Mouse (Mus musculus): ENCODE measurements around the gene Fam222a. TPM values are rescaled to one million over a fixed set of nuclear protein-coding genes. Genes with fewer than 3 reads are reported as not detected.

Gene Fam222a
- total RNA-seq, 2 experiments from 2014 or later, result 5.1 to 6.6 TPM

DNA sequence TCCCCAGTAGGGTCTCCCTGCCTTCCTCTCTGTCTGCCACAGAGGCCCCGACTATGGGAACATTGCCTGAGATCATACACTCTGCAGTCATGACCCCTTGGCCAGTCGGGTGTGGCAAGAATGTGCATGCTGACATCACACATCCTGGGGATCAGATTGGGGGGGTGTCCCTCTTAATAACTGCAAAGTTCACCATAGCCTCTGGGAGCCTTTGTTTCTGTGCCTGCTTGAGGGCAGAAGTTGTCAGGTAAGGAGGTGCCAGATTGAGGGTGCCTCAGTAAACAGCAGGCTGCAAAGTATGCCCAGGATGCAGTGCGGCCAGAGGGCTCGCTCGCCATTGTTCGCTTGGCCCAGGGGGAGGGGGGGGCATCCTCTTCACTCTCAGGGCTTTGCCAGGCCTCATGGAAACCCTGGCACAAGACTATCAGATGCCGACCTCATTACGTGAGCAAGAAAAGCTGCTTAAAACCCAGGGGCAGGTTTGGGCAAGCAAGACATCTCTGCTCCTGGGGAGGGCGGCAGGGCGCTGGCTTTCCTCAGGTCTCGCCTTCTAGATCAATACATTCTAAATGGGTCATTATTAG, 81.0 kb downstream of the Fam222a start:
- DNase-seq (ENCODE audit: extremely low spot score in 1 of 2, low spot score in 1 of 2), result no peak

DNA sequence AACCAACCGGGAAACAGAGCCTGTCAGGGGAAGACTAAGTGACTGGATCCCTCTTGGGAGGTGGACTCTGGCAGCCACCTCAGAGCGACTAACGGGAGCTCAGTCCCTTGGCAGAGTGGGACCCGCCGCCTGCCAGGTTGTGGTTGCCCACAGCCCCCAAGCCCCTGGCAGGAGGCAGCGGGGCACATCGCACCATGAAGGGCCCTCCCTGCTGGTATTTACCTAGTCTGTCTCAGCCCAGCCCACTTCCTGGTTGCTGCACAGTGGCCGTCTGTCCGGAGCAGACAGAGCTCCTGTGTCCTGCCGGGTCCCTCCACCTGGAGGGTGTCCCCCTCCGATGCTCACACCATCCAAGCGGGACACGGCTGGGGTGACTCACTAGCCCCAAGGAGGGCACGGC, 83.2 kb downstream of the Fam222a start:
- no peak for DNase-seq (ENCODE audit: extremely low spot score in 1 of 2, low spot score in 1 of 2)

DNA sequence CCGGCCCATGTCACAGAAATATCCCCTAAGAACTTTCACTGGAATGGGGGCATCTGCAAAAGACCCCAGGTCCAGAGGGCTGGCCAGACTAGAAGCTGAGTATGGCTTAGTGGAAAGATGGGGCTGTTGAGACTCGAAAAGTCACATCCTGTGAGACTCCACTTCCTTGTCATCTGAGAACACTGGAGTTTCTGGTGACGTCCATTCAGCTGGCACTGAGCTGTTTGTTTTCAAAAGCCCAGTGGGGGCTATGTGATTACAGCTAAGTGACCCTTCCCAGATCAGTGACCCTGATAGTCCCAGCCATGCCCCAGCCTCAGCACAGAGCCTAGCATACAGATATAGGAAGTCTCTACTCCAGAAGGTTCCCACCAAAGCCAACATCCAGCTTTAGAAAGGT, 83.6 kb downstream of the Fam222a start:
- DNase-seq (ENCODE audit: extremely low spot score in 1 of 2, low spot score in 1 of 2), result no peak

DNA sequence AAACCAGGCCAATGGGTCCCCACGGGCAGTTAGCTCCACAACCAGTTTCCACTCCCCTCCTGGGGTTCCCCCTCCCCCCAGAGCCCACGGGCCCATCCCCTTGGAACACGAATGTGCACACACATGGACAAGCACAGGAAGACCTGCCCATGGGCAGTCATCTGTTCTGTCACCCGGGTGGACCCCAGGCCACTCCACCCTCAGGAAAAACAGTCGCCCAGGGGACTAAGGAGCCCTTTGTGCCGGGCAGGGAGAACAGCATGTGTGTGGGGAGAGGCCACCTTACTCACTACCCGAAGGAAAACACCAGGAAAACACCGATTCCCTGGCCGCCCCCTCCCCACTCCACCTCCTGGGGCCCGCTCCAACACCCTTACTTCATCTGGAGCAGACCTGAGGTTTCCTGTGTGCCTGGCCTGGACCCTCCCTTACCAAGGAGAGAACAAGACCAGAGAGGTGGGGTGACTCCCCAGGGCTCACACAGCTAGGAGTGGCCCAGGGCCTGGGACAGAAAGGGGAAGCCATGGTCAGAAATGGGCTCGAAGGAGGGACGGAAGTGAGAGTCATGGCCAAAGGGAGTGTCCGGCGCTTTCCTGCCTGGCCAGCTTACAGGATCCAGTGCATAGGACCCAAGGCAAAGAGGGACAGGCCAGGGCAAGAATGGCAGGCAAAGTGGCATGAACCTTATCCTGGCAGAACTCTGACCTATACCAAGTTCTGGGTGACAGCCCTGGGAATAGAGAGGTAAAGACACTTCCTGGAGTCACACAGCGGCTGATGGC, 86.0 kb downstream of the Fam222a start:
- DNase-seq (ENCODE audit: extremely low spot score in 1 of 2, low spot score in 1 of 2), result no peak

DNA sequence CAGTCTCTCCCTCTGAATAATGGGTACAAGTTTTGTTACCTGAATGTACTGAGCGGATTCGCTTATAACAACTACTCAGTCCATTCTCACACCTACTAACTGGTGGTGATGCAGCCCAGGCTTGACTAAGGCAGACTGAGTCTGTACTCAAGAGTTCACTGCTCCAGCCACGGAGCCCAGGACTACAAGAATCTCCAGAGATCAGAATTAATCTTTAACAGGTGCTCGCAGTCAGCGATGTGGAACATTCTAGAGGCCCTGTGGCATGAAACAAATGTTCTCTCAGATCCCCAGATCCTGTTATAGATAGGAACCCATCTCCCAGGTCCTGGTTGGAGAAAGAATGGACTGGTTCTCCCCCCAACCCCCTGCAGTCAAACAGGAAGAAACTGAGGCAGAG, 87.9 kb downstream of the Fam222a start:
- no peak for DNase-seq (ENCODE audit: extremely low spot score in 1 of 2, low spot score in 1 of 2)

DNA sequence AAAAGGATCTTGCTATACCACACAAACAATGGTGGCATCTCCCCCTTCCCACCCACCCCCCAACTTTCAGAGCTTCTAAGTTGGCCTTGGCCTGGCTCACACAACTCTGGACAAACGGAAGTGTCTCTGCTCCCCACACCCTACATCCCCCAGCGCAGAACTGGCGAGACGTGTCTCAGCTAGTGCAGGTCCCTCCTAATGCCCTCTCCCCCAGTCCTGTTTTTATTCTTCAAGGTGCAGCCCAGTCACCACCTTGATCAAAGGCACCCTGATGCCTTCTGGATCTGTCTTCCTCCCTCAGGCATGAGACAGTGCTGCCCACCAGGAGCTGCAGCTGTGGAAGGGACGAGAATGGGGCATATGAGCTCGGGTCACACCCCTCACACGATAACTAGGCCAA, 88.5 kb downstream of the Fam222a start:
- no peak for DNase-seq (ENCODE audit: extremely low spot score in 1 of 2, low spot score in 1 of 2)

DNA sequence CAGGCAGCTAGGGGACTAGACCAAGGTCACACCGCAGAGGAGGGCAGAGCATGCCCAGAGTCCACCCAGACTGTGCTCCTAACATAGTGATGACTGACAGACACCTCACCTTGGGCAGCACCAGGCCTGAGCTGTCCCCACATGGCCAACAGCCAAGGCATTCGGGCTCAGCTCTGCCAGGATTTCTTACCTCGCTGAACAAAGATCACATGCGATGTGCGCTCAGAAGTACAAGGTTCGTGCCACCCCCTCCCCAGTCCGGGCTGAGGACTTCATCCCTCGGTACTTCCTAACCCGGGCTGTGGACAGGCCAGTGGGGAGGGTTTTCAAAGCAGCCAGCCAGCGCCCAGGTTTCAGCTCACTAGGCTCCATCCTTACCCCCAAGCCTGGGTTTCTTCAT, 89.6 kb downstream of the Fam222a start:
- no peak for DNase-seq (ENCODE audit: extremely low spot score in 1 of 2, low spot score in 1 of 2)

DNA sequence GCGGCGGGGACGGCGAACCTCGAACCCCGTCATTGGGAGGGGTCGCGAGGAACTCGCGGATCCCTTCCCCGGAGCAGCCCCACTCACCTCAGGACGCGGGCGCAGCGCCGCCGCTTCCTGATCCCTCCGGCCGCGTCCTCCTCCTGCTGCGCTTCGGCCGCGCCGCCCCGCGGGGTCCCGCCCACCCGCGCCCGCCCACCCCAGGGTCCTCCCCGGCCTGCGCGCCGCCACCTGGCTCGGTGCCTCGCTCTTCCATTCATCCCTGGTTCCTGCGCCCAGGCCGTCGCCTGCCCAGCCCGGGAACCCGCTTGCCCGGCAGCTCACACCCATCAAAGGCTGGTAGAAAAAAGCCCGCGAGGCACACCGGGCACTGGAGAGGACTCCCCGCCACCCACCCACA, 90.4 kb downstream of the Fam222a start, which contains the start of gene Trpv4:
Trpv4 (minus strand) TSS at position 167 of the 400 bp plus-strand sequence.
- no peak for DNase-seq (ENCODE audit: extremely low spot score in 1 of 2, low spot score in 1 of 2)

DNA sequence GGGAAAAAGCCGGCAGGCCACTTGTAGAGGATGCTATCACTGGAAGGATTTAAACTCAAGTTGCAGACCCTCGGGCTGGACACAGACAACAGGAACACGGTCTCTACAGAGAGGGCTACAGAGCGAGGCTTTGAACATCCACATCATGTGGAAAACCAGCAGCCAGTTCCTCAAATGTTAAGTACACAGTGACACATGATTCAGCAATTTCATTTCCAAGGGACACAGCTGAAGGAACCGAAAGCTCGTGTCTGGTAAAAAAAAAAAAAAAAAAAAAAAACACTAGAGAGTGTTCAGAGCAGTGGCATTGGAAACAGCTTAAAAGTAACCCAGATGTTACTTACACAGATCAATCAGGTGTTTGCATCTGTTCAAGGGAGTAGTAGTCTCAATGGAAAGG, 93.2 kb downstream of the Fam222a start:
- DNase-seq (ENCODE audit: extremely low spot score in 1 of 2, low spot score in 1 of 2), result no peak

Other genes with a start within 250 kb of the Fam222a start
- gene Kctd10, start 187.5 kb upstream of the Fam222a start, total RNA-seq (2021), result 10 to 100 TPM; 46.2 to 49.5 TPM
- gene Ube3b, start 187.4 kb upstream of the Fam222a start, total RNA-seq (2021), result 10 to 100 TPM; 83.4 to 89.8 TPM
- gene Mmab, start 124.0 kb upstream of the Fam222a start, total RNA-seq (2021), result 10 to 100 TPM; 17.3 to 19.9 TPM
- gene Mvk, start 123.7 kb upstream of the Fam222a start, total RNA-seq (2021), result 10 to 100 TPM; 33.6 to 36.7 TPM
- 1 to 10 TPM in 1 of 2 experiments, under 1 TPM in 1; 0.75 to 1.3 TPM for gene Trpv4, start 90.4 kb downstream of the Fam222a start, total RNA-seq (2021)
- 10 to 100 TPM; 36.7 to 46.2 TPM for gene Gltp, start 123.0 kb downstream of the Fam222a start, total RNA-seq (2021)
- 10 to 100 TPM in 1 of 2 experiments, 1 to 10 TPM in 1; 9.3 to 14.4 TPM for gene Tchp, start 139.7 kb downstream of the Fam222a start, total RNA-seq (2021)
- gene Ankrd13a, start 206.7 kb downstream of the Fam222a start, total RNA-seq (2021), result 10 to 100 TPM; 41.1 to 43.1 TPM
- 10 to 100 TPM; 35.9 to 47.2 TPM for gene Git2, start 207.5 kb downstream of the Fam222a start, total RNA-seq (2021)

Data from layer of hippocampus, postnatal 25 days (tissue).